Mouse (Mus musculus): ENCODE results near the gene Slc10a1.

Slc10a1 gene

DNA sequence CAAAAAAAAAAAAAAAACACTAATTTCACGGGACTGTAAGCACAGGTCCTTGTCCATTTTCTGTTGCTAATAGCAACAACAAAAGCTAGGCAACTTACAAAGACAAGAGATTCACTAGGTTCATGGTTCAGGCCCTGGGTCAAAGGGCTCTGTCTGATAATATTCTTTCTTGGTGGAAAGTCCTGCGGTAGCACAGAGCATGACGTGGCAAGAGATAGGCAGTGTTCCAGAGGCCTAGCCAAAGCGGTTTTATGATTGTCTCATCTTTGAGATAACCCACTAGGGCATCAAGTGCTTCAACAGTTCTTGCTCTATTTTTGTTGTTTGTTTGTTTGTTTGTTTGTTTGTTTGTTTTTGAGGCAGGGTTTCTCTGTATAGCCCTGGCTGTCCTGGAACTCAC lies 42.0 kb downstream of the Slc10a1 start:
- DNase-seq: no peak

DNA sequence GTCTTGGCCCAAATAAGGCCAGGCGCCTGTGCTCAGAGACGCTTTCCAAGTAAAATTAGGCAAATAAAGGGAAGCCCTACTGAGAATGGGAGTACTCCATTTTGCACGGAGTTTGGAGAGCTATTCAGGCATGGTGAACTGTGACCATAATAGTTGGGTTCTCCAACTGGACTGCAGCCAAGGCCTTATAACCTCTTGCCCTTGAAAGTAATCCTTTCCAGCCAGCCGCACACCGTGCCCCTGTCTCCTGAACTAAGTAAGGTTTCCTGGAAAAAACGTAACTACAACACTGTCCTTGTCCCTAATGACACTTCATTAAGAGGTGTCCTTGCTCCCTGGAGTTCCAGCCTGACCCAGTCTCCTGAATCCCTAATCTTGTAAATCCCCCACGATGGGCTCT lies 42.6 kb downstream of the Slc10a1 start:
- DNase-seq: no peak

DNA sequence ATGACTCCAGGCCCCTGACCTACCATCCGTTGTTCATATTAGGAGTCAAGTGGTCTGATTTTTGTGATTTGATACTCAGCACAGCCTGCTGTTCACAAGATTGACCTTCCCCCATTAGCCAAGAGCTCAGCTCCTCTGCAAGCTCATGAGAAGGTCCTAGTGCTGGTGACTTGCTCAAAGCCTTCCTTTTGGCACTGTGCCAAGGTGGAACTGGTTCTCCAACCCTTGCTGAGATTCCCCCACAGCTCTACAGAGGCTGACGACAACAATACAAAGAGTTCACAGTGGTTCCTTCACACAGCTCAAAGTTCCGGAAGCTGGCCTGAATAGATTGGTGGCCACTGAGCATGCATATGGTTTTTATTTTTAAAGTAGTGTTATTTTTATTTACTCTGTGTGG lies 44.3 kb downstream of the Slc10a1 start:
- no peak for DNase-seq

DNA sequence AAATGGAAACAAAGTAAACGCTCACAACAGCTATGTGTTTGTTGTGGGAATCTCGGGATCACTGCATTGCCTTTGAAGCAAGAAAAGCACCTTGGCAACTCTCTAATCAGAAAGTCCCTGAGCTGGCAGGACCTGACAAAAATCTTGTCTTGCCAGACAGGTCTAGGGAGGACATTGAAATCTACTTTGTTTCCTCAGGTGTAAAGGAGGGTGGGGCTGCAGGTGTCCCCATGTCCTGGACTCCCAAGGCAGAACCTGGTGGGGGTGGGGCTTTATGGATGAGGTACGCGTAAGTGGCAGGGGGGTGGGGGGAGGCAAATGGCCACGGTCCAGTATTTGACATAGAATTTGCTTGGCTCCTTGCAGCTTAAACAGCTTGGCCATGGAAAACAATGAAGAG lies 44.9 kb downstream of the Slc10a1 start:
- DNase-seq: no peak

DNA sequence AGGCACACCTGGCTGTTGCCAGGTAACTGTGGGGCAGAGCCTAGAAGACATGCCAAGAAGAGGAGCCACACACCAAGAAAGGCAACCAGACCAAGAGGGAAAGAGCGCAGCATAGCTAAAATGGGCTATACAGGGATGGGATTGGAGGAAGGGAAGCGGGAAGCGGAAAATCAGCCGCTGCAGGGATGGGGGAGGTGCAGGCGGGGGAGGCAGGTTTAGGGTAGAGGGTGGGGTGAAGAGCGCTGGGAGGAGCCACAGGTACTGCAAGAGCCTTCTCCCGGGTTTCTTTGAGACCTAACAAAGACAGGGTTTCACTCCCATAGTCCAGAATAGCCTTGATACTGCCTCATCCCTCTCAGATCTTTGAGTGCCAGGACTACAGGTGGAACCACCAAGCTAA lies 45.6 kb downstream of the Slc10a1 start:
- no peak for DNase-seq

DNA sequence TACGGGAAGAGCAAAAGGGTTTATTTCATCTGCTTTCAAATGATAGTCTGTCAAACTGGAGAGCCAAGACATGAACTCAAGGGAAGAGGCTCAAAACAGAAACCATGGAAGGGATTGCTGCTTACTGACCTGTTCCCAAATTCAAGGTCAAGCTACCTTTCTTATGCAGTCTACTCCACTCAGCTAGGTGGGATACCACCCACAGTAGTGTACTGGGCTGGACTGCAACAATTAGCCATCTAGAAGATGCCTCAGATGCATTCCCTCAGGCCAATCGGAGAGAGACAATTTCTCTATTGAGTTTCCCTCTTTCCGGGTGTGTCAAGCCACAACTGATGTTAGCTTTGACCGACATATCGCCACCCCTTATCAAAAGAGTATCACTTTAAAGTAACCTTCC lies 47.2 kb downstream of the Slc10a1 start:
- no peak for DNase-seq

DNA sequence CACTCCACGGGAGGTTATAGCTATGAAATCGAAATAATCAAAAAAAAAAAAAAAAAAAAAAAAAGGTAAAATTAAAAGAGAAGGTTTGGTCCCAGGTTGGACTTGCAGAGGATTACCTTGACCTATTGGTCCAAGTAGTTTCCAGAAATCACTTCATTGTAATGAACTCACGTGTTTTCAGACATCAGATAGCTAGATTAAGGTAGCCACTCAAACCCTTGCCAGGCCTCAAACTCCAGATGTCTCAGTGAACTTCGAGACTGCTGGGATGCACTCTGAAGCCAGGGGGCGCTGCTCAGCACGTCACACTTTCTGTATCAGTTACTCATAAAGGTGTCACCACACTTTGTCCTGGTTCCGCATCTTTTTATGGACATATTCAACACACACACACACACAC lies 50.7 kb downstream of the Slc10a1 start:
- DNase-seq: peak; percentile 12 to 32

DNA sequence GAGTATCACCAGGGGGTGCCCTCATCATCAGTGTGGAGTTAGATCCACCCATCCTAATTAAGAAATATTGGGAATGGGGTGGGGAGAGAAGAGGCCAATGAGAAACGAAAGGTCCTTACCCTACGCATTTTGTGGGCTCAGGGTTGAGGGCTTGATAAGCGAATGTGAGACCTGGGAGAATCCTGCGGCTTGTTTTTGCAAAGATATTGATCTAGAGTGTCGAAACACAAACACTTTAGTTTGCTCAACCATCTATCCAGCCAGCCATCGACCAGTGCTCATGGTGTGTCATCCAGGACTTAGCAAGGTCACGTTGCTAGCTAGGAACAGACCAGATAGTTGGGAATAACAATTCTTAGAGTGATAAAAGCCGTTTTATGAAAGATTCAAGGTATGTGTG lies 58.9 kb downstream of the Slc10a1 start:
- DNase-seq: no peak
